Mouse (Mus musculus) bone marrow macrophage, adult 2 months (primary cell): ENCODE results near the gene Rsl24d1. TPM values are rescaled to one million over a fixed set of nuclear protein-coding genes. Genes with fewer than 3 reads are reported as not detected.
"Not testable (repeated sequence)": the region's sequence is repeated elsewhere in the genome, so short reads cannot be mapped to it uniquely, and the experiment has no call there.

Experiments used
- H3K27ac ChIP-seq: 2 replicates; pipeline ENCODE4 v1.5.1; 2012; ENCODE audit warnings: low read depth, low read length; ENCODE audit not compliant: insufficient read depth
- H3K4me1 ChIP-seq: 2 replicates; pipeline ENCODE4 v1.6.1; 2012; ENCODE audit warnings: low read length; ENCODE audit not compliant: control insufficient read depth, insufficient read depth
- H3K4me3 ChIP-seq: 2 replicates; pipeline ENCODE4 v1.5.1; 2012; ENCODE audit warnings: mild to moderate bottlenecking, low read length, moderate library complexity; ENCODE audit not compliant: insufficient read depth
- CTCF ChIP-seq: IDR thresholded peaks from 2 replicates; pipeline ENCODE4 v1.5.1; 2012; ENCODE audit warnings: low read depth, mild to moderate bottlenecking, low read length, moderate library complexity
- POLR2A ChIP-seq: IDR thresholded peaks from 2 replicates; pipeline ENCODE4 v1.6.1; 2012; ENCODE audit warnings: mild to moderate bottlenecking, low read depth, low read length, borderline replicate concordance
- polyA plus RNA-seq: library from polyadenylated mRNA; stranded (reverse); fragments of >200 nt; gene quantifications from 2 replicates; pipeline ENCODE4 v1.2.4, GENCODE M21; 2012; ENCODE audit not compliant: missing spikeins, insufficient read depth, insufficient read length

Gene Rsl24d1
- polyA plus RNA-seq, 1 experiment, result 51.3 TPM

DNA sequence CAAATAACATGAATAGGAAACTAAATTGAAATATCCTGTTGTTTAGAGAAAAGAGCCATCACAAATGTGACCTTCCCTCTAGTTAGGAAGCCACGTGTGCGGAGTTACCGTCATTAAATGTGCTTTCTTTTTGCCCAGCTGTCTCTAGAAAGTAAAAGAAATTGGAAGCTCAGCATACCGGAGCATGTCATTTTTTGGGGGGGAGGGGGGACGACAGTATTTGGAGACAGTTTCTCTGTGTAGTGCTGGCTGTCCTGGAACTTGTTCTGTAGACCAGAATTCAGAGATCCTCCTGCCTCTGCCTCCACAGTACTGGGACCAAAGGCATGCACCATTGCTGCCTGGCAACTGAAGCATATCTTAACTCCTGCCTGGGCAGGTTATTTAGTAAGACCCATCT, 11.7 kb upstream of the Rsl24d1 start, which contains the start of gene Khdc3:
Khdc3 (plus strand) TSS at position 301 of the 400 bp plus-strand sequence.
- no peak within 1 kb of the TSS for H3K27ac ChIP-seq
- TF ChIP-seq POLR2A (no peak), CTCF (no peak)
- no peaks in the 10 kb centered on the region; the same call in 1 of the 2 replicates for H3K4me1 ChIP-seq
- H3K4me3 ChIP-seq, result no peak within 1 kb of the TSS

DNA sequence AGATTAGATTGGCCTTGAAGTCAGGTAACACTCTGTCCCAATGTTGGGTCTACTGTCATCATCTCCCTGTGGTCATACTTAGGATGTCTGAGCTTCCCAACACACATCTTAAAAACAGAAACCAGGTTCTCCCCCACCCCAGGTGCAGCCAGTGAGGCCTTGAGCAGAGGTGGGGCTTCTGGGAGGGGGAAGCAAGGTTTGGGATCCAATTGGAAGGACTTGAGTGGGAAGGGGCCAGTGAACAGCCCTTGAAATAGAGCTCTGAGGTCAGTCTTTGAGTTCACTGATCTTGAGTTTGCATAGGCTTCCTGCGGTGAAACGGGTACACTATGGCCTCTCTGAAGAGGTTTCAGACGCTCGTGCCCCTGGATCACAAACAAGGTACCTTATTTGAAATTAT, 11.0 kb upstream of the Rsl24d1 start, which contains the start of gene Gm20509:
Gm20509 (plus strand) TSS at position 290 of the 400 bp plus-strand sequence.
- TF ChIP-seq CTCF, result no peak
- no peak for TF ChIP-seq POLR2A
- Histone ChIP-seq H3K27ac (no peak within 1 kb of the TSS), H3K4me1 (peaks cover 2% of the 10 kb centered on the region; the same call in 1 of the 2 replicates), H3K4me3 (no peak within 1 kb of the TSS)

DNA sequence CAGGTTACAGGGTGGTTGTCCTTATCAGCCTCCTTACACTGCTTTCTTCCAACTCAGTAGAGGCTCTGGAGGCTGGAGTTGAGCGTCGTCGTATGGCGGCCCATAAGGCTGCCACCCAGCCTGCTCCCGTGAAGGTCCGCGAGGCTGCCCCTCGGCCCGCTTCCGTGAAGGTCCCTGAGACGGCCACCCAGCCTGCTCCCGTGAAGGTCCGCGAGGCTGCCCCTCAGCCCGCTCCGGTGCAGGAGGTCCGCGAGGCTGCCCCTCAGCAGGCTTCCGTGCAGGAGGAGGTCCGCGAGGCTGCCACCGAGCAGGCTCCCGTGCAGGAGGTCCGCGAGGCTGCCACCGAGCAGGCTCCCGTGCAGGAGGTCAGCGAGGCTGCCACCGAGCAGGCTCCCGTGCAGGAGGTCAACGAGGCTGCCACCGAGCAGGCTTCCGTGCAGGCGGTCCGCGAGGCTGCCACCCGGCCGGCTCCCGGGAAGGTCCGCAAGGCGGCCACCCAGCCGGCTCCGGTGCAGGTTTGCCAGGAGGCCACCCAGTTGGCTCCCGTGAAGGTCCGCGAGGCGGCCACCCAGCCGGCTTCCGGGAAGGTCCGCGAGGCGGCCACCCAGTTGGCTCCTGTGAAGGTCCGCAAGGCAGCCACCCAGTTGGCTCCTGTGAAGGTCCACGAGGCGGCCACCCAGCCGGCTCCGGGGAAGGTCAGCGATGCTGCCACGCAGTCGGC, 9.9 kb upstream of the Rsl24d1 start:
- no peak for TF ChIP-seq CTCF
- no peak for TF ChIP-seq POLR2A
- Histone ChIP-seq H3K27ac (no peak overlapping the region), H3K4me1 (peaks cover 2% of the 10 kb centered on the region; the same call in 1 of the 2 replicates), H3K4me3 (no peak overlapping the region)

DNA sequence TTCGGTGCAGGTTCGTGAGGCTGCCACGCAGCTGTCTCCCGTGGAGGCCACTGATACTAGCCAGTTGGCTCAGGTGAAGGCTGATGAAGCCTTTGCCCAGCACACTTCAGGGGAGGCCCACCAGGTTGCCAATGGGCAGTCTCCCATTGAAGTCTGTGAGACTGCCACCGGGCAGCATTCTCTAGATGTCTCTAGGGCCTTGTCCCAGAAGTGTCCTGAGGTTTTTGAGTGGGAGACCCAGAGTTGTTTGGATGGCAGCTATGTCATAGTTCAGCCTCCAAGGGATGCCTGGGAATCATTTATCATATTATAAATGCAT, 9.4 kb upstream of the Rsl24d1 start:
- Histone ChIP-seq H3K4me1 (peaks cover 2% of the 10 kb centered on the region; the same call in 1 of the 2 replicates), H3K4me3 (no peak overlapping the region), H3K27ac (no peak overlapping the region)
- no peak for TF ChIP-seq CTCF
- no peak for TF ChIP-seq POLR2A

DNA sequence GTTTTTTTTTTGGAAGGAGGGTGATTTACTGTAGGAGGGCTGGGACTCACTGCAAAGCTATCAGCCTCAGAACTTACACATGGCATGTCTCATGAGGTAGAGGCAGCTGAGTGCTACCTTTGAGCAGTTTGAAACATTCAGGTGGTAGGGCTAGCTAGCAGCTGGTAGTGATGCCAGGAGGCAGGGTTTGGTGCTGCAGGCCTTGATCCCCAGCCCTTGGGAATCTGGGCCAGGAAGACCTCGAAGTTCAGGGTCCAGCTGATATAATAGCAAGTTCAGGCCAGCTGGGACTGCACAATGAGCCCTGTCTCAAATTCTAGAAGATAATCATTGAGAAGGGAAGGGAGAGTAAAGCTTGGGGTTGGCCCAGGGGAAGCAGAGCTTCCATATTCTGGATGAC, 8.1 kb upstream of the Rsl24d1 start:
- H3K4me1 ChIP-seq, result peaks cover 2% of the 10 kb centered on the region; the same call in 1 of the 2 replicates
- TF ChIP-seq POLR2A, result no peak
- TF ChIP-seq CTCF, result no peak
- H3K4me3 ChIP-seq, result no peak overlapping the region
- no peak overlapping the region for H3K27ac ChIP-seq

DNA sequence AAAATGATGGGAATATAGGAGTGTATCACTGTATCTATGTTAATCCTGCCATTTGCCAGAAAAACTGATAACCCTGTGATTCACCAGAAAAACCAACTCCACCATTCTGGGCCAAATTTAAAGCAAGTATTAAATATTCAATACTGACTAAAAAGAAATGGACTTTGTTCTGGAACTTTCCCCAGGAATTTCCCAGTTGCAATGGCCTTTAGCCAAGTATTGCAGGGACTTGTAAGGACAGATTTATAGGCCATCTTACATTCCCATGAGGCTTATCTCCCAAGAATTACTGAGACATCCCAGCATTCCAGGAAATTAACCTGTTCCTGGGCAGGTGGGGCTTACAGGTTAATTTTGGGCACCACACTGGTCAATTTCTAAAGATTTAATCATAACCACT, 7.5 kb upstream of the Rsl24d1 start:
- H3K27ac ChIP-seq, result no peak overlapping the region
- peaks cover 2% of the 10 kb centered on the region; the same call in 1 of the 2 replicates for H3K4me1 ChIP-seq
- no peak for TF ChIP-seq CTCF
- TF ChIP-seq POLR2A, result no peak

DNA sequence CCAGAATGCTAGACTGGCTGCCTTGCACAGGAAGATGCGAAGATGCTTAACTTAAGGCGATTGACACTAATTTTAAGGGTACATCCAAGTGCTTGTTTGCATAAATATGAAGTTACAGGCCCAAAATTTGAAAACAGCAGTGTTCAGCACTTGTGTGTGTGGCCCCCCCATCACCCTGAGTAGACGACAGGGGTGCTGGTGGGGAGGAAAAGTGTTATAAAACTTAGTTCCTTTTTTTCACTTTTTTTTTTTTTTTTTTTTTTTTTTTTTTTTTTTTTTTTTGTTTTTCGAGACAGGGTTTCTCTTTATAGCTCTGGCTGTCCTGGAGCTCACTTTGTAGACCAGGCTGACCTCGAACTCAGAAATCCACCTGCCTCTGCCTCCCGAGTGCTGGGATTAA, 3.5 kb downstream of the Rsl24d1 start:
- H3K4me3 ChIP-seq, H3K4me1 ChIP-seq, H3K27ac ChIP-seq: not testable (repeated sequence)

More for the DNA sequence above, 7.5 kb upstream of the Rsl24d1 start:
- no peak overlapping the region for H3K4me3 ChIP-seq

DNA sequence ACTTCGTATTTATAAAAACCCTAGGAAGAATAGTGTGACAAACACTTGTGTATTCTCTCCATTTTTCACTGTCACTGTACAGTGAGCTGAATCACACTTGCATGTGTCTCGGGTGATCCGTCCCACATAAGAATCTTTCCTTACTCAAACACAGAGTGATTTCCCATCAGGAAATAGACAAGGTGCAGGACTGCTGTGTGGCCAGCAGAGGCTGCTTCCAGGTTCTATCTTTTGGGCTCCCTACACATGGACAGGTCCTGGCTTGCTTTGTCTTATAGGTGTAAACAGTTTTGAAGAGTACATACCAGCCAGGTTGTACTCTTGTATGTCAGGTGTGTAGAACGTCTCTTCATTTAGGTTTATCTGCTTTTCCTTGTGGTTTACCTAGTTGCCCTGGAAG, 4.8 kb downstream of the Rsl24d1 start:
- Histone ChIP-seq H3K27ac (no peak overlapping the region), H3K4me1 (peaks cover 8% of the 10 kb centered on the region)
- no peak for TF ChIP-seq CTCF
- no peak for TF ChIP-seq POLR2A

DNA sequence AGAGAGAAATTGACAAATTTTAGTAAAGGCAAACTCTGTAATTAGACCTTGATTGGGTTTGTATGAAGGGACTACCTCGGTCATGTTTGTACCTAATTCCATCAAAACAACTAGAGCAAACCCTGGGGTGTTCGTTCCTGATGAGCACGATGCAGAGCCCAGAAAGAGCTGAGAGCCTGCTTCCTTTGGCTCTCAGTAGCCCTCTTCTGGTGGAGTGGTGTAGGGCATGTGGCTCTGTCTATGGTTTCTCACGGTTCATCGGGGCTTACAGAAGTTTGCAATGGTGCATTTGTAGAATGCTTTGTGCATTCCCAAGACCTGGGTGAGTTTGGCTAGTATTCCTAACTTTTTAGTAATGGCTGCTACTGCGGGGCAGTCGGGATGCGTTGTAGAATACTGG, 8.5 kb downstream of the Rsl24d1 start:
- H3K27ac ChIP-seq, result no peak overlapping the region
- H3K4me3 ChIP-seq, result no peak overlapping the region
- peaks cover 7% of the 10 kb centered on the region for H3K4me1 ChIP-seq
- TF ChIP-seq CTCF (no peak), POLR2A (no peak)

More for the DNA sequence above, 4.8 kb downstream of the Rsl24d1 start:
- no peak overlapping the region for H3K4me3 ChIP-seq

DNA sequence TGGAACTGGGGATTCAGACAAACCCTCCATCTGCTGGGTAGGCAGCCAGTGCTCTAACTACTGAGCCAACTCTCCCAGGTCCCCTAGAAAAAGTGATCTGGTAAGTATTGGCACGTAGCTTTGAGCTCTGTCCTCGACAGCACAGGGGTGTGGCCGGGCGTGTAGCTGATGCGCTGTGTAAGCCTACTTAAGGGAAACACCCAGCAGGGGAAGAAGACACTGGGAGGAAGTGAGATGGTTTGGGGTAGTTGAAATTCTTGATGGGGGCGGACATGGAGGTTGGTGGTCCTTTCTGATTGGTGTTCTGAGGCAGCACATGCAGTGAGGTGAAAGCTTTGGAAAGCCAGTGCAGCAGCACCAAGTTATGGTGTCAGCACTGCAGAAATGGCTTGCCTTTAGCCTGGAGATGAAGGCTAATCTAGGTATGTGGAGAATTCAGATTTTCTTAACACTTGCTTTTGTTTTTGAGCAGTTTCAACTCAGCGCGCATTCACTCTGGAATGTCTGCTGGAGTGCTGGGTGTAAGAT, 11.9 kb downstream of the Rsl24d1 start:
- no peak overlapping the region for H3K27ac ChIP-seq
- peaks cover 20% of the 10 kb centered on the region for H3K4me1 ChIP-seq
- TF ChIP-seq POLR2A (no peak), CTCF (no peak)
- H3K4me3 ChIP-seq, result no peak overlapping the region
